Mouse (Mus musculus) ES-Bruce4 (cell line): ENCODE results near the gene Kif24. TPM values are rescaled to one million over a fixed set of nuclear protein-coding genes. Genes with fewer than 3 reads are reported as not detected.

Experiments
- H3K27ac ChIP-seq: 2 replicates; pipeline ENCODE4 v1.5.1; 2012; ENCODE audit warnings: low read length, inconsistent platforms; ENCODE audit not compliant: insufficient read depth
- H3K27me3 ChIP-seq: 2 replicates; pipeline ENCODE4 v1.6.1; 2012; ENCODE audit warnings: mild to moderate bottlenecking, low read length, inconsistent platforms; ENCODE audit not compliant: control insufficient read depth, poor library complexity, insufficient read depth, severe bottlenecking
- H3K36me3 ChIP-seq: 2 replicates; pipeline ENCODE4 v1.6.1; 2012; ENCODE audit warnings: inconsistent platforms, mild to moderate bottlenecking, low read length, moderate library complexity; ENCODE audit not compliant: control insufficient read depth, poor library complexity, insufficient read depth, severe bottlenecking
- H3K4me1 ChIP-seq: one replicate; pipeline ENCODE4 v1.8.1; 2011; ENCODE audit warnings: low read length; ENCODE audit not compliant: control insufficient read depth, insufficient read depth
- H3K4me3 ChIP-seq: 2 replicates; pipeline ENCODE4 v1.5.1; 2011; ENCODE audit warnings: low read depth, mild to moderate bottlenecking, low read length
- H3K9ac ChIP-seq: 2 replicates; pipeline ENCODE4 v1.6.1; 2012; ENCODE audit warnings: low read depth, mild to moderate bottlenecking, inconsistent platforms; ENCODE audit not compliant: poor library complexity, severe bottlenecking
- H3K9me3 ChIP-seq: replicated peaks from 2 replicates; pipeline ENCODE4 v1.6.1; 2012; ENCODE audit warnings: mild to moderate bottlenecking, low read length, inconsistent platforms; ENCODE audit not compliant: control insufficient read depth, poor library complexity, insufficient read depth, severe bottlenecking
- CTCF ChIP-seq: IDR thresholded peaks from one replicate; pipeline ENCODE4 v1.8.1; 2011; ENCODE audit warnings: low read depth, low read length
- EP300 ChIP-seq: IDR thresholded peaks from 2 replicates; pipeline ENCODE4 v1.6.1; 2011; ENCODE audit warnings: low read depth, low read length; ENCODE audit not compliant: insufficient read depth
- POLR2A ChIP-seq: IDR thresholded peaks from one replicate; pipeline ENCODE4 v1.8.1; 2011; ENCODE audit warnings: low read length; ENCODE audit not compliant: insufficient read depth
- polyA plus RNA-seq: library from polyadenylated mRNA; stranded (reverse); fragments of >200 nt; gene quantifications from 2 replicates; pipeline ENCODE4 v1.2.4, GENCODE M21; 2011; ENCODE audit warnings: low read depth; ENCODE audit not compliant: missing spikeins, insufficient read depth, insufficient read length

The Kif24 gene
- polyA plus RNA-seq, 1 experiment: 25.7 TPM

DNA sequence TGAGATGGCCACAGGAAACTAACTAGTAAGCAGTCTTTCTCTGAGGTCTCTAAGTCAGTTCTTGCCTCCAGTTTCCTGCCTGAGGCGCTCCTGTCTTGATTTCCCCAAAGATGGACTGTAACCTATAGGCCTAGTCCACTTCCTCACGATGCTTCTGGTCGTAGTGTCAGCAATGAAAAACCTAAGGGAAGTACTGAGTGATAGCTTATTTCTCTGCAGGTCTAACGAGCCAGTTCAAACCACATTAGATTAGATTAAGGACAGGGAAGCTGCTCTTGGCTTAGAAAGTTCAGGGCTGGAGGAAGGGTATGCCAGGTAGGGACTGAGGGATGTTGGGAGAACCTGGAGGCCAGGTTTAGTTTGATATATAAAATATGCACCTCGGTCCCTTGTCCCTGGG is 63.1 kb downstream of the Kif24 start:
- TF ChIP-seq POLR2A: no peak
- TF ChIP-seq CTCF: no peak
- TF ChIP-seq EP300: no peak
- Histone ChIP-seq H3K9me3 (no peaks in the 10 kb centered on the region), H3K27me3 (no peaks in the 10 kb centered on the region), H3K4me1 (no peaks in the 10 kb centered on the region), H3K9ac (no peak overlapping the region), H3K4me3 (no peak overlapping the region), H3K27ac (no peak overlapping the region), H3K36me3 (peaks cover 6% of the 10 kb centered on the region)

DNA sequence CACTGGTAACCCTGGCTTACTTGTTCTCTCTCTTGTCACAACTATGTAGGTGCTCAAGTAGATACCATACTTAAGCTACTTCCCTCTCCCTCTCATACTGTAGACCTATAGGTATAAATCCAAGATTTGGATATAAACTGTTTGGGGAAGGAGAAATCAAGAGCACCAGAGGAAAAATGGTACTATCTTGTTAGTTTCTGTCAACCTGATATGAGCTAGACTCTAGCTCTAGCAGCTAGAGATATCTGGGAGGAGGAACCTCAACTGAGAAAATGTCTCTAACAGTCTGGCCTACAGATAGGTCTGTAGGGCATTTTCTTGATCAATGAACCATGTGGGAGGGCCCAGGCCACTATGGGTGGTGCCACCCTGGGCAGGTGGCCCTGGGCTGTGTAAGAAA is 63.5 kb downstream of the Kif24 start:
- Histone ChIP-seq H3K9ac (no peak overlapping the region), H3K4me3 (no peak overlapping the region), H3K27me3 (no peaks in the 10 kb centered on the region), H3K9me3 (no peaks in the 10 kb centered on the region), H3K36me3 (peaks cover 6% of the 10 kb centered on the region), H3K27ac (no peak overlapping the region), H3K4me1 (no peaks in the 10 kb centered on the region)
- no peak for TF ChIP-seq EP300
- no peak for TF ChIP-seq POLR2A
- no peak for TF ChIP-seq CTCF

DNA sequence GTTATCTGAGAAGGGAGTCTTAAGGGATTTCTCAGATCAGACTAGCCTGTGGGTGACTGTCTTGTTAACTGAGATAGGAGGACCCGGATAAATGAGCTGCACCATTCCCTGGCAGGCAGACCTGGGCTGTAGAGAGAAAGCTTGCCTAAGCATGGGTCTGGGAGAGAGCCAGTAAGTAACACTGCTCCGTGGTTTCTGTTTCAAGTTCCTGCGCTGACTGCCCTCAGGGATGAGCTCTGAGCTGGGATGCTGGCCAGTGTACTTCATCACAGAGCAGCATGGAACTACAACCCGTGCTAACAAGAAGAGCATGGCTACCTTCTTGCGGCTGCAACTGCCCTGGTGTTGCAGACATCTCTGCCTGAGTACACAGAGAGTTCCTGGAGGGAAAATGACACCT is 64.8 kb downstream of the Kif24 start:
- no peaks in the 10 kb centered on the region for H3K9me3 ChIP-seq
- H3K27ac ChIP-seq: no peak overlapping the region
- TF ChIP-seq EP300: no peak
- TF ChIP-seq CTCF: no peak
- no peak for TF ChIP-seq POLR2A
- H3K36me3 ChIP-seq: peaks cover 8% of the 10 kb centered on the region
- H3K4me3 ChIP-seq: no peak overlapping the region
- no peak overlapping the region for H3K9ac ChIP-seq
- H3K4me1 ChIP-seq: no peaks in the 10 kb centered on the region
- no peaks in the 10 kb centered on the region for H3K27me3 ChIP-seq

DNA sequence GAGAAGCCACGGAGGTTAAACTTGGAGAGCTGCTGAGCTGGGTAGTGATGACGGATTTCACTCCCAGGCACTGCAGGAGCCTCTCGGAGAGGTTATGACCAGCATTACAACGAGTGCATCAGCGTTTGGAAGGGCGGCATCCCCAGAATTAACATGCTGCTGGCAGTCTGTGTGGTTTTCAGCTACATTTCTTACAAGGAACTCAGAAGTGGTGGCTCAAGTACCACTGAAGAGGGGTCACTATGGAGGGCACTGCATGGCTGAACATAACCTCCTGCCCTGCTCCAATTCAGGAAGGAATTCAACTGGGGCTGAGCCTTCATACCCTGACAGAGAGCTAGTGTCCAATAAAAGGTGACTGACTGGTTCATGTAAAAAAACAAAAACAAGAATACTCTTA is 66.3 kb downstream of the Kif24 start:
- no peaks in the 10 kb centered on the region for H3K4me1 ChIP-seq
- no peaks in the 10 kb centered on the region for H3K9me3 ChIP-seq
- H3K27me3 ChIP-seq: no peaks in the 10 kb centered on the region
- H3K27ac ChIP-seq: no peak overlapping the region
- no peak overlapping the region for H3K9ac ChIP-seq
- no peak overlapping the region for H3K4me3 ChIP-seq
- TF ChIP-seq EP300: no peak
- no peak for TF ChIP-seq POLR2A
- no peak for TF ChIP-seq CTCF
- H3K36me3 ChIP-seq: peaks cover 8% of the 10 kb centered on the region

DNA sequence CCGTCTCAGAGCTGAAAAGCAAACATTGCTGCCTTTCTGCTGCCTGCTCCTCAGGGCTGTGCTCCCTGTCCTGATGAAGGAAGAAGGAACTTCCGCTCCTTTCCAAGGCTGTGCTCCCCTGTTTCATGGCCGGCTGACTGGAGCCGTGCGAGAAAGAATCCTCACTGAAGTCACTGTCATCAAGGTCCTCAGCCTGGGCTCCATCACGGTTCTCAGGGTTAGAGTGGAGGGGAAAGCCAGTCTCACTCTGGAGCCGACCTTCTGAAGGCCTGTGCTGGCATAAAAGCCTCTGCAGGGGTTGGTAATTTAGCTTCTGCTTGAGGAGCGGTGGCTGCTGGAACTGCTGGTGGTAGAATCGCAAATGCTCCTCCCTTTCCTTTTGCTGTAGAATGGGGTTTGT is 70.0 kb downstream of the Kif24 start:
- Histone ChIP-seq H3K27ac (no peak overlapping the region), H3K4me3 (no peak overlapping the region), H3K36me3 (peaks cover 27% of the 10 kb centered on the region), H3K9me3 (no peaks in the 10 kb centered on the region), H3K9ac (no peak overlapping the region), H3K27me3 (no peaks in the 10 kb centered on the region), H3K4me1 (no peaks in the 10 kb centered on the region)
- TF ChIP-seq CTCF: no peak
- no peak for TF ChIP-seq POLR2A
- no peak for TF ChIP-seq EP300

DNA sequence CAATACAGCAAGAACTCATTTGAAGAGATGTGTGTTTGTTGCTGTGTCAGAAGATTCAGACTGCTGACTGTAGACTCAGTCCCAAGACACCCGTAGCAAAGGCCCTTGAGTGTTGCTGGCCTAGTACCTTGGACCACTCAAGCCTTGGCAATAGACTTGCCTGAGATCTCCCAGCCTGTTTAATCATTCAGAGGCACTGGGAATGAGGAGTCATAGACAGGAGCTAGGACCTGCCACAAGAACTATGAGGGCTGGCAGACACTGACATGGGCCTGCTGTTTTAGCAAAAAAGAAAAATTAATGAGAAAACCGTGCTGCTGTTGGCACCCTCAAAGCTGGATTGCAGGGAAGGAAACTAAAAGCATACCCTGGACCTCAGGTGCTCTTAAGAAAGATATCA is 73.7 kb downstream of the Kif24 start:
- Histone ChIP-seq H3K9me3 (peaks cover 2% of the 10 kb centered on the region; the same call in 1 of the 2 replicates), H3K9ac (no peak overlapping the region), H3K27ac (no peak overlapping the region), H3K27me3 (no peaks in the 10 kb centered on the region), H3K4me3 (no peak overlapping the region), H3K36me3 (peaks cover 42% of the 10 kb centered on the region), H3K4me1 (no peaks in the 10 kb centered on the region)
- TF ChIP-seq POLR2A (no peak), CTCF (no peak), EP300 (no peak)
